Mouse (Mus musculus) thymus, postnatal 25 days (tissue): ENCODE data around the gene I830077J02Rik.
A peak's percentile ranks its signal among the peaks of the same experiment; 100 is the strongest.

ENCODE experiments used
- DNase-seq: peaks from one replicate; pipeline ENCODE4 v3.0.0; 2022

Gene I830077J02Rik

GRCm38 (mm10) chr3:105892572-105893495 lies 39.6 kb downstream of the I830077J02Rik start:
- DNase-seq, result peak; percentile 81

GRCm38 (mm10) chr3:105891760-105892571 lies 40.5 kb downstream of the I830077J02Rik start:
- DNase-seq, result peak; percentile 83

- no peak for DNase-seq
Observed at GRCm38 (mm10) chr3:105891141-105891540, 41.3 kb downstream of the I830077J02Rik start.

GRCm38 (mm10) chr3:105890220-105890619 lies 42.2 kb downstream of the I830077J02Rik start:
- DNase-seq, result peak; percentile 44

- no peak for DNase-seq
Observed at GRCm38 (mm10) chr3:105888961-105889360, 43.5 kb downstream of the I830077J02Rik start.

GRCm38 (mm10) chr3:105883111-105883510 lies 49.4 kb downstream of the I830077J02Rik start:
- DNase-seq, result no peak

- DNase-seq, result no peak
Observed at GRCm38 (mm10) chr3:105882105-105882504, 50.4 kb downstream of the I830077J02Rik start.

GRCm38 (mm10) chr3:105880419-105880818 lies 52.0 kb downstream of the I830077J02Rik start:
- no peak for DNase-seq

GRCm38 (mm10) chr3:105878751-105879150 lies 53.7 kb downstream of the I830077J02Rik start:
- DNase-seq, result no peak

- DNase-seq, result no peak
Observed at GRCm38 (mm10) chr3:105877919-105878318, 54.5 kb downstream of the I830077J02Rik start.

GRCm38 (mm10) chr3:105877252-105877803 lies 55.1 kb downstream of the I830077J02Rik start:
- no peak for DNase-seq

GRCm38 (mm10) chr3:105876022-105876421 lies 56.4 kb downstream of the I830077J02Rik start:
- no peak for DNase-seq
